Mouse (Mus musculus): ENCODE results near the gene Kif2a.

GRCm38 (mm10) chr13:107056318-107056717 is 34.4 kb upstream of the Kif2a start:
- no peak for TF ChIP-seq POLR2A (IDR thresholded peaks at IDR 0.05; ENCODE audit: extremely low read depth, insufficient read depth, low read length)
- no peak for TF ChIP-seq CTCF (IDR thresholded peaks at IDR 0.05; ENCODE audit: extremely low read depth, insufficient read depth, low read length)

All from cortical plate, adult 2 months (tissue).